Mouse (Mus musculus) myocyte (in vitro differentiated cells): ENCODE data around the gene Parp16. TPM values are rescaled to one million over a fixed set of nuclear protein-coding genes. Genes with fewer than 3 reads are reported as not detected.

Source experiments
- H3K27me3 ChIP-seq: one replicate; pipeline ENCODE4 v1.6.1; 2011; ENCODE audit not compliant: control insufficient read depth, insufficient read depth, insufficient read length
- H3K36me3 ChIP-seq: one replicate; pipeline ENCODE4 v1.6.1; 2011; ENCODE audit not compliant: control insufficient read depth, insufficient read depth
- H3K4me2 ChIP-seq: one replicate; pipeline ENCODE4 v1.6.1; 2011; ENCODE audit warnings: low read depth, control low read depth
- H3K4me3 ChIP-seq: one replicate; pipeline ENCODE4 v1.5.1; 2011; ENCODE audit warnings: mild to moderate bottlenecking, control low read depth, moderate library complexity
- H3K79me2 ChIP-seq: one replicate; pipeline ENCODE4 v1.6.1; 2011; ENCODE audit not compliant: control insufficient read depth, insufficient read depth
- H3ac ChIP-seq: one replicate; pipeline ENCODE4 v1.6.1; 2011; ENCODE audit not compliant: control insufficient read depth, insufficient read length
- CEBPB ChIP-seq: IDR thresholded peaks from 2 replicates; pipeline ENCODE4 v1.6.1; 2011; ENCODE audit warnings: mild to moderate bottlenecking, moderate library complexity; ENCODE audit not compliant: poor library complexity, insufficient read depth, severe bottlenecking
- E2F4 ChIP-seq: IDR thresholded peaks from one replicate; pipeline ENCODE4 v1.6.1; 2011; ENCODE audit warnings: mild to moderate bottlenecking, control low read depth, moderate library complexity; ENCODE audit not compliant: insufficient read depth
- MAX ChIP-seq: IDR thresholded peaks from one replicate; pipeline ENCODE4 v1.6.1; 2011; ENCODE audit warnings: low read depth, mild to moderate bottlenecking, control low read depth
- MYOD1 ChIP-seq, 3 experiments: IDR thresholded peaks; one replicate each; pipeline ENCODE4 v1.6.1; 2011; ENCODE audit warnings: control low read depth in 2 of 3, low read depth in 2 of 3, mild to moderate bottlenecking in 2 of 3, moderate library complexity in 1 of 3; ENCODE audit not compliant: insufficient read length in 2 of 3, control insufficient read depth in 1 of 3
- MYOG ChIP-seq, 3 experiments: IDR thresholded peaks; one replicate each; pipeline ENCODE4 v1.6.1; 2011; ENCODE audit warnings: control low read depth in 2 of 3, low read depth in 2 of 3, mild to moderate bottlenecking in 2 of 3; ENCODE audit not compliant: insufficient read length in 2 of 3, control insufficient read depth in 1 of 3, insufficient read depth in 1 of 3
- POLR2A ChIP-seq: IDR thresholded peaks from one replicate; pipeline ENCODE4 v1.6.1; 2011; ENCODE audit warnings: low read depth, mild to moderate bottlenecking, control low read depth, moderate library complexity; ENCODE audit not compliant: insufficient read length
- POLR2AphosphoS2 ChIP-seq: IDR thresholded peaks from one replicate; pipeline ENCODE4 v1.6.1; 2011; ENCODE audit warnings: low read depth, control low read depth; ENCODE audit not compliant: insufficient read length
- REST ChIP-seq: IDR thresholded peaks from one replicate; pipeline ENCODE4 v1.6.1; 2011; ENCODE audit warnings: mild to moderate bottlenecking, control low read depth, moderate library complexity; ENCODE audit not compliant: insufficient read depth, insufficient read length
- SRF ChIP-seq: IDR thresholded peaks from one replicate; pipeline ENCODE4 v1.6.1; 2011; ENCODE audit warnings: low read depth; ENCODE audit not compliant: control insufficient read depth, insufficient read length
- TCF12 ChIP-seq: IDR thresholded peaks from one replicate; pipeline ENCODE4 v1.6.1; 2011; ENCODE audit warnings: mild to moderate bottlenecking, control low read depth; ENCODE audit not compliant: poor library complexity, insufficient read depth, severe bottlenecking
- TCF3 ChIP-seq: IDR thresholded peaks from one replicate; pipeline ENCODE4 v1.6.1; 2011; ENCODE audit warnings: low read depth, control low read depth; ENCODE audit not compliant: insufficient read length
- USF1 ChIP-seq: IDR thresholded peaks from one replicate; pipeline ENCODE4 v1.6.1; 2011; ENCODE audit warnings: low read depth, mild to moderate bottlenecking, control low read depth, moderate library complexity
- polyA plus RNA-seq: library from polyadenylated mRNA; unstranded; fragments of >200 nt; fragmentation: generic; extraction: Trizol; gene quantifications from one replicate; pipeline ENCODE4 v1.2.1, GENCODE M21; 2012; ENCODE audit warnings: missing spikeins

Gene Parp16
- polyA plus RNA-seq, 1 experiment = 2.2 TPM

- no peak overlapping the region for H3K4me3 ChIP-seq
- H3K4me2 ChIP-seq = no peak overlapping the region
- no peak overlapping the region for H3ac ChIP-seq
- no peak for TF ChIP-seq MAX
- TF ChIP-seq E2F4 = no peak
- TF ChIP-seq SRF = no peak
- no peak for TF ChIP-seq REST
- no peak for TF ChIP-seq TCF3
- TF ChIP-seq USF1 = no peak
- TF ChIP-seq CEBPB = no peak
- no peak for TF ChIP-seq MYOG (IDR thresholded peaks at IDR 0.05; ENCODE audit: control insufficient read depth in 1 of 3, insufficient read depth in 1 of 3, insufficient read length in 2 of 3, low read depth in 2 of 3)
- TF ChIP-seq POLR2A = no peak
- no peak for TF ChIP-seq MYOD1 (IDR thresholded peaks at IDR 0.05; ENCODE audit: control insufficient read depth in 1 of 3, insufficient read length in 2 of 3, low read depth in 2 of 3)
- no peak for TF ChIP-seq TCF12
- TF ChIP-seq POLR2AphosphoS2 = no peak
- H3K79me2 ChIP-seq = no peaks in the 10 kb centered on the region
- H3K27me3 ChIP-seq = no peaks in the 10 kb centered on the region
- no peaks in the 10 kb centered on the region for H3K36me3 ChIP-seq
Measured at GRCm38 (mm10) chr9:65234734-65235133, 39.6 kb downstream of the Parp16 start.

GRCm38 (mm10) chr9:65235601-65236000 is 40.4 kb downstream of the Parp16 start:
- Histone ChIP-seq H3K27me3 (no peaks in the 10 kb centered on the region), H3K4me3 (no peak overlapping the region), H3ac (no peak overlapping the region), H3K79me2 (no peaks in the 10 kb centered on the region), H3K4me2 (no peak overlapping the region), H3K36me3 (no peaks in the 10 kb centered on the region)
- TF ChIP-seq TCF3 = no peak
- no peak for TF ChIP-seq MAX
- TF ChIP-seq TCF12 = no peak
- no peak for TF ChIP-seq USF1
- no peak for TF ChIP-seq MYOG (IDR thresholded peaks at IDR 0.05; ENCODE audit: control insufficient read depth in 1 of 3, insufficient read depth in 1 of 3, insufficient read length in 2 of 3, low read depth in 2 of 3)
- TF ChIP-seq REST = no peak
- TF ChIP-seq POLR2AphosphoS2 = no peak
- TF ChIP-seq POLR2A = no peak

- no peaks in the 10 kb centered on the region for H3K36me3 ChIP-seq
- TF ChIP-seq CEBPB = no peak
- TF ChIP-seq POLR2A = no peak
- TF ChIP-seq MAX = no peak
- no peak for TF ChIP-seq E2F4
- no peak overlapping the region for H3K4me3 ChIP-seq
- H3K79me2 ChIP-seq = no peaks in the 10 kb centered on the region
- no peak overlapping the region for H3ac ChIP-seq
- no peaks in the 10 kb centered on the region for H3K27me3 ChIP-seq
- H3K4me2 ChIP-seq = peak overlapping the region; percentile 1
Measured at GRCm38 (mm10) chr9:65237616-65238015, 42.5 kb downstream of the Parp16 start.

- TF ChIP-seq MAX (no peak), REST (no peak), MYOG (IDR thresholded peaks at IDR 0.05; ENCODE audit: control insufficient read depth in 1 of 3, insufficient read depth in 1 of 3, insufficient read length in 2 of 3, low read depth in 2 of 3) (no peak), CEBPB (no peak), USF1 (no peak), POLR2A (no peak), POLR2AphosphoS2 (no peak), MYOD1 (IDR thresholded peaks at IDR 0.05; ENCODE audit: control insufficient read depth in 1 of 3, insufficient read length in 2 of 3, low read depth in 2 of 3) (no peak), E2F4 (no peak), TCF3 (no peak), SRF (no peak), TCF12 (no peak)
- H3K27me3 ChIP-seq = no peaks in the 10 kb centered on the region
- H3K36me3 ChIP-seq = no peaks in the 10 kb centered on the region
- no peaks in the 10 kb centered on the region for H3K79me2 ChIP-seq
- peak overlapping the region; percentile 36 for H3K4me2 ChIP-seq
- H3ac ChIP-seq = no peak overlapping the region
- no peak overlapping the region for H3K4me3 ChIP-seq
Measured at GRCm38 (mm10) chr9:65238191-65238760, 43.1 kb downstream of the Parp16 start.

- H3K4me2 ChIP-seq = no peak overlapping the region
- TF ChIP-seq CEBPB (no peak), TCF12 (no peak), SRF (no peak), TCF3 (no peak), REST (no peak), E2F4 (no peak), MYOD1 (IDR thresholded peaks at IDR 0.05; ENCODE audit: control insufficient read depth in 1 of 3, insufficient read length in 2 of 3, low read depth in 2 of 3) (no peak), MYOG (IDR thresholded peaks at IDR 0.05; ENCODE audit: control insufficient read depth in 1 of 3, insufficient read depth in 1 of 3, insufficient read length in 2 of 3, low read depth in 2 of 3) (no peak), POLR2AphosphoS2 (no peak), USF1 (no peak), MAX (no peak), POLR2A (no peak)
Measured at GRCm38 (mm10) chr9:65239176-65239575, 44.0 kb downstream of the Parp16 start.

More at GRCm38 (mm10) chr9:65239176-65239575, 44.0 kb downstream of the Parp16 start:
- Histone ChIP-seq H3K27me3 (no peaks in the 10 kb centered on the region), H3K4me3 (no peak overlapping the region), H3K36me3 (no peaks in the 10 kb centered on the region), H3K79me2 (no peaks in the 10 kb centered on the region), H3ac (no peak overlapping the region)
